Mouse (Mus musculus): ENCODE results near the gene Raly.

DNA sequence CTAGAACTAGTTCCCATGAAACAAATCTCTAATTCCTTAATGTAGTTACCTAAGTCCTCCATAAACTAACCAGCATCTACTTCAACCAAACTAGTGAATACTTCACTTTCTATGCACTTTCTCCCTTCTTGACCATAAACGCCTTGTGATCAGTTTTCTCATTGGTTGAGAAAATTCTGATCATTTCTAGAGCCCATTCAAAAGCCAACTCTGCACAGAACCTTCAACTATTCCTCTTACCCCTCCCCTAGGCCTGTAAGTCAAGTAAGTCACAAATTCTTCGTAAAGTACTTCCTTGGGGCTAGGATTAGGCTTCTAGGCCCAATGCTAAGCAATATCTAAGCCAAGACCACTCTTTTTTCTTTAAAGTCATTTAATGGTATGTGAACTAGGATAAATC, 100.7 kb downstream of the Raly start:
- TF ChIP-seq CTCF (IDR thresholded peaks at IDR 0.05; ENCODE audit: extremely low read depth, insufficient read length, insufficient replicate concordance, low read depth, low read length) (no peak), POLR2A (IDR thresholded peaks at IDR 0.05; ENCODE audit: low read depth, low read length) (no peak)
